Mouse (Mus musculus) kidney, adult 11 months (tissue): Measurements from ENCODE around the gene Rpl35.
"Not testable (repeated sequence)": the region's sequence is repeated elsewhere in the genome, so short reads cannot be mapped to it uniquely, and the experiment has no call there.

Experiments
- DNase-seq: peaks from one replicate; pipeline ENCODE4 v3.0.0; 2022

The Rpl35 gene

DNA sequence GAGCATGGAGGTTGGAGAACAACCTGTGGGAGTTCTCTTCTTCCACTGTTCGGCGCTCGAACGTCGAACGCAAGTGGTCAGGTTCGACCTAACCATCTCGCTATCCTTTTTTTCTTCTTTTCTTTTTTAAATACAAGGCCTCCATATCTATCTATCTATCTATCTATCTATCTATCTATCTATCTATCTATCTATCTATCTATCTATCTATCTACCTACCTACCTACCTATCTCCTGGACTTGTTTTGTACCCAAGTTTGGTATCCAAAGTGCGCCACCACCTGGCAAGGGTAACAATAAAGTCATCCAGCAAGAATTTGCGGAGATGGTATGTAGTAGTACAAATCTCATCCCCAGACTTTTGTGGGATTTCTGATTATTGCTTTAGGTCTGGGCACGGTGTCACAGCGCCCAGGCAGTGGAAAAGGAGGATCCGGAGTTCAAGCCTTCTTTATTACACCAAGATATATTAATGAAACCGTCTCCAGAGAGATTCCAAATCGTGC, at the start of gene Rpl35:
Rpl35 (minus strand) TSS at position 51 of the 506 bp plus-strand sequence.
- peak; percentile 55 for DNase-seq

DNA sequence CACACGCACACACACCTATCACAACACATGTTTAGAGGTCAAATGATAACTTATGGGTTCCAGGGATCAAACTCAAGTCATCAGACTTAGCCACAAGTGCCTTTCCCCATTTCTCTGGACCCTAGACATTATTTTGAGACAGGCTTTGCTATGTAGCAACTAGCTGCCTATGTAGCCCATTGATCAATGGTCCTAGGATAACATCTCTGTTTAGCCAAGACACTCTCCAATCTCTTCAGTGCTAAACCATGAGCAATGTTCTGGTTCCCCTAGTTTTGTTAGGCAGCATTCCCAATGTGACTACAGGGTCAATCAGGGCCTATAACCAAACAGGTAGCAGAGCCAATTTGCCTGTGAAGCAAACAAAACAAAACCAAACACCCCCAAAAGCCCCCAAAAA, 43.1 kb upstream of the Rpl35 start:
- no peak for DNase-seq

GRCm38 (mm10) chr2:39040215-39040614, 34.8 kb upstream of the Rpl35 start:
- no peak for DNase-seq

DNA sequence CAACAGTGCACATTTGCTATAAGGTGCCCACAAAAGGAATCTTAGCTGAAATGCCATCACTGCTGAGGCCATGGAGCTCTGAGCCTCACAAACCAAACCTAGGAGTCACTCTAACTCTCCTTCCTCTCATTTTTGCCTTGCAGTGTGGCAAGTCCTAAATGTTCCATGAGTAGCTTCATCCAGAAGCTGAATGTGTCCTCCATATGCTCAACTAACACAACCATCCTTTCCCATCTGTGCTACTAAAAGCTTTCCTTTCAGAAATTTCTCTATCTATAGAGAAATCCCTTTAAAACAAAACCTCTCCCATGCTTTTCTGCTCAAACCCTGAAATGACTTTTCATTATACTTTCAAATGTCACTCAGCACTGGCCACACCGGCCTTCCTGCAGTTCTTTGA, 26.2 kb upstream of the Rpl35 start:
- no peak for DNase-seq

DNA sequence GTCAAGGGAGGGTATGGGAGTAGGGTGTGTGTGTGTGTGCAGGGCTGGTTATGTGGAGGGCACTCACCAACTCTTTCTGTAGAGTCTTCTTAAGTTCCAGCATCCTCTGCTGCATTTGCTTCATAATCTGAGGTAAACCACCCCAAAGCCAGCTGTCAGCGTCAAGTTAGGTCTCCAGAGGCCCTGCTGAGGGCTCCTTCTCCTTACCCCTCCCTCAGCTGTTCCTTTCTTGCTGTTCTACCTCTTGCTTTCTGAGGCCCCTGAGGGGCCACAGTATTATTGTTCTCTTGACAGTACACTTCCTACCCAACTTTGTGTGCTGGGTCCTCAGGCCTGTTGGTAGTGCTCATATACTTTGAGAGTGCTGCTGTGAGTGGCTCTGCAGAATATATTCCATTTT, 14.6 kb upstream of the Rpl35 start:
- no peak for DNase-seq

- no peak for DNase-seq
These were observed 11.2 kb upstream of the Rpl35 start for GRCm38 (mm10) chr2:39016581-39016980.

GRCm38 (mm10) chr2:39012768-39013279, 7.4 kb upstream of the Rpl35 start:
- DNase-seq = no peak

GRCm38 (mm10) chr2:39011971-39012370, 6.5 kb upstream of the Rpl35 start:
- no peak for DNase-seq

DNA sequence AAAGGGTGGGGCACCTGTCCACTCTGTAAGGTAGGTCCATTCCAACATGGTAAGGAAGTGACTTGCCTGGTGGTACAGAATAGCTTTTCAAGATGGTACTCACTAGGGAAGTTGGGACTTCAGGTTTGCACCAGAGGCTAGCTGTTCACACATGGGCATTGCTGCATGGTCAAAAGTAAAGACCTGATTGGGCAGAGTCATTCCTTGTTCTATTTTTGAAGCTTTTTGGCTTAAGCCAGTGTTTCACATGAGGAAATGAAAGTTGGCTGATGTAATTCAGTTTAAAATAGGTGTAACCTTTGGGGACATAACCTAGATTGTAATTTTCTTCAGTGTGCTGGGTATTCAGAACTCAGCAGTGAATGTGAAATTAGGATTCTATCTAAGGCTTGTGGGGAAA, 5.8 kb upstream of the Rpl35 start:
- DNase-seq = no peak

DNA sequence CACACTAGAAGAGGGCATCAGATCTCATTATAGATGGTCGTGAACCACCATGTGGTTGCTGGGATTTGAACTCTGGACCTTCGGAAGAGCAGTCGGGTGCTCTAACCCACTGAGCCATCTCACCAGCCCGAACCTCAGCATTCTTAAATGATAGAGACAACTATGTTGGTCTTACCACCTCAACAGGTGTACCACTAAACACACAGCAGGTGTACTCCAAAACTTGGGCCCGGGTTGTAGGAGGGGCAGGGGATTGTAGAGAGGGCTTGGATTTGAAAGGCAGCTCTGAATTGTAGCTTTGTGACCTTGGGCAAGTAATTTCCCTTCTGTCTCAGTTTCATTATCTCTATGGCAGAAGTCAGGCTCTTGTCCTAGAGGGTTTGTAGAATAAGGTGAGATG, 4.7 kb upstream of the Rpl35 start:
- DNase-seq = not testable (repeated sequence)

- DNase-seq = no peak
These were observed 3.5 kb upstream of the Rpl35 start for GRCm38 (mm10) chr2:39008954-39009365.

- peak; percentile 45 for DNase-seq
These were observed 3.0 kb upstream of the Rpl35 start for GRCm38 (mm10) chr2:39008350-39008851.

- DNase-seq = peak; percentile 91
These were observed 2.4 kb upstream of the Rpl35 start for GRCm38 (mm10) chr2:39007865-39008264.

DNA sequence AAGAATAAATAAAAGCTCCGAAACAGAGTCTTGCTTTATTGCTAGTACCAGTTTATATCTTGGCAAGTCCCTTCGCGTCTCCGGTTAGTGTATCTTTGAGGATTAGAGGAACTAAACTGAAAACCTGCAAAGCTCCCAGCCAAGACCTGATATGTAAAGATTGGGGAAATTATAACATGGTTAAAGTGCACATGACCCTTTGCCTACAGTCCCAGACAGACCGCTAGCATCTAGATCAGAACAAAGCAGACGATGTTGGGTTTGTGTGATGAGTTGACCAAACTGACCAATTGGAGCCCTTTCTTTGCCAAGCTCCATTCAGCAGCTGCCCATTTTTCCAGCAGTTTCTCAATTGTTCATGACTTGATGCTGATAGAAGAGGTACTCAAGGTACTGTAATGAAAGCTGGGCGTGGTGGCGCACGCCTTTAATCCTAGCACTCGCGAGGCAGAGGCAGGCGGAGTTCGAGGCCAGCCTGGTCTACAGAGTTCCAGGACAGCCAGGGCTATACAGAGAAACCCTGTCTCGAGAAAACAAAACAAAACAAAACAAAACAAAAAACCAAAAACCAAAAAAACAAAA, 816 bp upstream of the Rpl35 start:
- no peak for DNase-seq

DNA sequence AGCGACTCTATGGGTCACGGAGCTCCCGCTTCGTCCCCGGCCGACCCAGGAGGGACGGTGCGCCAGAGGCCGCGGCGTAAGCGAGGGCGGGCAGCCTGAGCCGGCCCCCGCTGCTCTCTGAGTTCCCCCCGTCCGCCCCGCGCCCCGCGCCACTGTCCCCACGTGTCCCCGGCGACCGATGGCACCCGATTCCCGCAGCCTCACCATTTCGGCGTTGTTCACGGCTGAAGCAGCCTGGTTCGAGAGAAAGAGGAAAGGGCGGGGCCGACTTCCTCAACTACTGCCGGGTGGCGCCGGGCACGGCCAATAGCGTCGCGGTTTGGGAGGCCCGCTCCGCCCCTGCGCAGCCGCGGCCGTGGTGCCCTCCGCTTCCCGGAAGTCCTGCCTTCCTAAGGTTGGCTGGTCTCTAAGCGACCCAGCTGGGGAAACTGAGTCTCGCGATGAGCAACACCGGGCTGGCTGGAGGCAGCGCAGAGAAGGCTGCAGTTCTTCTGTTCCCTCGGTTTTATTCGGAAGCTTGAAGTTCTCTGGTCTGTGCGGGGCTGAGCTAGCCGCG, 466 bp downstream of the Rpl35 start, which contains the start of gene Arpc5l:
Arpc5l (plus strand) TSS at position 469 of the 556 bp plus-strand sequence.
- DNase-seq = peak; percentile 91

DNA sequence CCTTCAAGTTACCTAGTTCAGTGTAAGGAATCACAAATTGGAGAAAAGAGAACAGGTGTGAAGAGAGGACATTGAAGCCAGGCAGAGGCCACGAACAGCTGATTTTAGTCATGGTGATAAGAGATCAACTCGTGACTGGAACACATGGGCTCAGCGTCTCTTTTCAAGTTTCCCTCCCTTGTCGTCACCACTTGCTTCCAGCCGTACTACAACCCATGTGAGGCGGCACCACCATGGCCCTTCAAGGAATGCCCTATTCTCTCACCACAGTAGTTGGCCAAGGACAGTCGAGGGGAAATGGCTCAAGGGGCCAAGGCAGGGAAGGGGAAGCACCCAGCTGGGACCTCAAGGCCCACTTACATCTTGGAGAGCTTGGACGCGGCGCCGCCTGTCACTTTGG, 1.1 kb downstream of the Rpl35 start:
- no peak for DNase-seq

- DNase-seq = no peak
These were observed 1.9 kb downstream of the Rpl35 start for GRCm38 (mm10) chr2:39003512-39003911.

DNA sequence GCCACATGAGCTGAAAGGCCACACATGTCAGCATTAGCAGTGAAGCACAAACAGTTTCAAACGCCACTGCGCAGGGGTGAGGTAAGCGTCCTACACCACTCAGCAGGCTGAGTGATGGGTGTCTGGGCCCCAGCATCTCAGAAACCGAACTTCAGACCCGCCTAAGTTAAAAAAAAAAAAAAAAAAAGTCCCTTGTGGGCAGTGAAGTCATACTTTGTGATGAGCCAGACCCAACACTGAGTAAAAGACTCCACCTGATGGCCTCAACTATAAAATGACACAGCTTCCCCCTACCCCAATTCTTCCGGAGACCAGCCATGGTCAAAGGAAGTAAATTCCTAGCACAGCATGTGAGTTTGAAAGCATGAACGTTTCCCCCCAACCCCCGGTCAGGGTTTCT, 2.3 kb downstream of the Rpl35 start:
- DNase-seq = no peak

- DNase-seq = peak; percentile 47
These were observed 3.6 kb downstream of the Rpl35 start for GRCm38 (mm10) chr2:39001866-39002265.

- DNase-seq = no peak
These were observed 4.9 kb downstream of the Rpl35 start for GRCm38 (mm10) chr2:39000587-39000919.

GRCm38 (mm10) chr2:38999910-39000586, 5.4 kb downstream of the Rpl35 start:
- DNase-seq = peak; percentile 67

- DNase-seq = no peak
These were observed 6.0 kb downstream of the Rpl35 start for GRCm38 (mm10) chr2:38999381-38999780.

DNA sequence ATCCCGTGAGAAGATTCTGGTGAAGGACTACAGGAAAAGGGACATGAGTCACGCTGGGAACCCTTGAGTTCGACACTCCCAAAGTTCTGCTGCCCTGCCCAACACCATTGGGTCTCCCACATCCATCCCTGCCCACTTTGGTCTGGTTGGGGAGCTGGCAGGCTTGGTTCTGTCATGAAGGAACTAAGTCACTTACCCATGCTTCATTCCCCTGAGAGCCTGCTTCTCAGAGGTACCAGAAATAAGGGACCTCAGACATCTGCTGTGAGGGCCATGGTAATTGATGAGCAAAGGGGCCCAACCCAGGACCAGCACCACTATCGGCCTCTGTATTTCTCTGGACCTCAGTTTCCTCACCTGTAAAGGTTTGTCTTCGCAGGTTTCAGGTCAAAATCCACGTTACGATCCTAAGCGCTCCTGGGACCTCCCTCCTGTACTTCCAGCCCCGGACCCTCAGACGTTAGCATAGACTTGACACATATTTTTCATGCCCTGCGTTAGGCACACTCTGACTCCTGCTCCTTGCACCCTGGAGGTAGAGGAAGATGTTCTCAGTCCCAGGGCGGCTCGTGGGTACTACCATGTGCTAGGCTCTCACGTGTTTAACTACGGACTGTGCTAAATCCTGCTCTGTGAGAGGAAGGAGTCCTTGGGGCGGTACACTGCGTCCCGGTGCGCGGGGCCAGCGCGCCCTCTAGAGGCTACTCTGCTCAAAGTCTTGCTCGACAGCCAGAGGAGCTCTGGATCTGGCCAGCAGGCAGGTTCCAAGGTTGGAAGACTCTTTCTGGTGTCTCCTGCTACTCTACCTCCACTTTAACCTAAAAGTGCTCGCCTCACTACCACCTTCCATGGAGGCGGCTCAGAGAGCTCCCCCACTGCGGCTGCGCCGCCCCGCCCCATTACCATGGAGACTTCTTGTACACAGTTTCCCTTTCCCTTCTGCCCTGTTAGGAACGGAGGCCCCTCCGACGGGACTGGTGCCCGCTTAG, 7.7 kb downstream of the Rpl35 start, which contains the start of gene Wdr38:
Wdr38 (plus strand) TSS at position 91 of the 989 bp plus-strand sequence.
- DNase-seq = peak; percentile 91
